Mouse (Mus musculus) cerebral cortex, adult 2 months (tissue): ENCODE results near the gene Atf6b.

Experiments
- whole genome bisulfite sequencing: fragments of 180-500 bp; shearing (Covaris S2); methylation state at CpG from one replicate; pipeline ENCODE4 v1.1.7; 2018; 5-methylcytosine and 5-hydroxymethylcytosine counted together

Atf6b gene

DNA sequence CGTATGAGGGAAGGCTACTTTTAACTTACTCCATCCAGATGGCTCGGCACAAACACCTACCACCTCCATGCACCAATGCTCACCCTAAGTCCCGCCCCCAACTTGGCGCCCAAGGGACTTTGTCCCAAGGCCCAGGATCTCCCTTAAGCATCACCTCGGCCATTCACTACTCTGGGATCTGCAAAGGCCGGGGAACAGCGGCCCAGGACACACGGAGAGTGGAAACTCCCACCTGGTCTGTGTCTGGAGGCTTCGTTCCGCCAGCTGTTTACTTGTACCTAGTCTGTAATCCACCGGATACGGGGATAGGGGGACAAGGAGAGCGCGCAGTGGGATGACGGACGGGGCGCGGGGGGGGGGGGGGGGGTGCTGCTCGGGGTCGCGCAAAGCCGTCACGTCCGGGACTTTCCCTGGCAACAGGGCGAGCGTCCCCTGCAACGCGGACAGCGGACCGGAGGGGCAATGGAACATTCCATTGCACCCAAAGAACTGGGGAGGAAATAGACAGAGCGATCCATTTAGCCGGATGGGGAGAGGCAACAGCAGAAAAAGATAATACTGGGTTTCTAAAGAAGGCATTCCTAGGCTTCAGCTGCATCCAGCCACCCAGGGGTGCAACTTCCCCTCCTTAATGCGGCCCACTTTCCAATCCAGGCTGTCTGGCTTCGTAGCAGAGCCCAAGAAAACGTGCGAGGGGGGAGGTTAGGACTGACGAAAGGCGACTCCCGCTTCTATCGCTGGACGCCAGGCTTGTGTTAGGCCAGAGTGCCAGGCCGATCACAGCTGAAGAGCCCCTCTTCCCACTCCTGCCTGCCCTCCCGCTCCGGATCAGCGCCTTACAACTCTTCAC lies 19.6 kb upstream of the Atf6b start:
- under 1% methylated on average over 45 of the region's 45 CpGs for WGBS

DNA sequence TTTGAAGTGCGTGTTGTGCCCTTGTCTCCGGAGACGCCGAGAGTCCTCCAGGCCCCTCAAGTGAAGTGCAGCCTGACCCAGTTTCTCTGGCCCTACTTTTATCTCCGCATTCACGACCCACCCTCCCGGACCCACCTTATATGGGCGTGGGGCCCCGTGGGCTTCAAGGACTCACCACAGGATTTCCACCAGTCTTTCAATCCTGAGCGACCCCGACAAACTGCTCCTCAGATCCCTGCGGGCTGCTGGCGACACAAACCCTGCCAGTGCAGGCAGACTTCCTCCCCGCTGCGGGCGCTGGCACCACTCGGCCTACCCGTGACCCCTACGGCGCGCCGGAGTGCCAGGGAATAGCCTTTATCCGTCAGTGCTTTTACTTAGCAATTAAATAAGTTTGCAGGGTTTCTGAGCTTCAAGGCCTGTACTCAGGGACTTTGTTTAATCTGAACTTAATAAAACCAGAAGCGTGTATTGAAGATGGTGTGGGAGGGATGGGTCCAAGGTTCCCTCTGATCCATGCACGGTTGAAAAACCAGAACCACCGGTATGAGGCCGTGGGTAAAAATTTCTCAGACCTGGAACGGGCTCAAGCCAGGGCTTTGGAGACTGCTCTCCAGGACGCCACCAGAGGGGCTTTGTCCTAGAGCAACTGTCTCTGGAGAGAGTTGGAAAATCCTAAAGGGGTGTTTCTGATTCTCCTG lies 18.9 kb upstream of the Atf6b start, which contains the start of gene Ppt2:
Ppt2 (minus strand) TSS at position 568 of the 701 bp plus-strand sequence.
- WGBS = 1% methylated on average over 29 of the region's 29 CpGs

DNA sequence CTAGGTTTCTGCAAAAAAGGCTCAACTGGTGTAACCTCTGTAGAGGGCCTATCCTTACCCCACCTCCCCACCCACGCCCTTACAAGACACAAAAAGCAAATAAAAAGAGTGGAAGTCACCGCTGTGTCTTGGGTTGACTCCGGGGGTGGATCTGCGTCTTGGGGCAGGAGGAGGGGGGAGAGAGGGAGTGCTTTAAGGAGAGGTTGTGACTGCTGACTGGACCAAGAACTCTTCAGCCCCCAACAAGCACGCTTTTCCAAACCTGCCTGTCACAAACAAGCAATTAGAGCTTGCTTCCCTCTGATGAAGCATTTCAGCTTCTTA lies 18.3 kb upstream of the Atf6b start:
- 30% methylated on average over 5 of the region's 5 CpGs for WGBS

DNA sequence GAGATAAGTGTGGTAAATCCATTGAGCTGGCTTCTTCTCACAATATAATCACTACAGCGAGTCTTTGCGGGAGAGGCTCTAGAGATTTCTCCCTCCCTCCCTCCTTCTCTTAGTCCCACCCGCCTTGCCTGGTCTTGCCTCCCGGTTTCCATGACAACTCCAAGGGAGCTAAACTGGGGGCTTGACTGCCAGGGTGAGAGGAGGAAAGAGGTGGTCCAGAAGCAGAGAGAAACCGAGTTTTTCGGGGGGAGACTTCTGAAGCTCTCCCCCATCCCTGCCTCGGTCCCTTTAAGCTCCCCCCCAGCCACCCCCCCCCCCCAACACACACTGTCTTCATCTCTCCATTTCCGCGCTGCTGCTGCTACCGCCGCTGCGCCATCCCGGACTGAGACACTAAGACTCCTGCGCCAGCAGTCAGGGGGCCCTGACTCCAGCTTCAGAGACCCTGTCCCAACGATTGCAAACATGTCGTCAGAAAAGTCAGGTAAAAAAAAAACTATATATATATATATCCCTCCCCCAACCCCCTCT lies 17.7 kb upstream of the Atf6b start, which contains the start of gene Prrt1:
Prrt1 (plus strand) TSS at position 313 of the 531 bp plus-strand sequence.
- WGBS = 14% methylated on average over 16 of the region's 16 CpGs

DNA sequence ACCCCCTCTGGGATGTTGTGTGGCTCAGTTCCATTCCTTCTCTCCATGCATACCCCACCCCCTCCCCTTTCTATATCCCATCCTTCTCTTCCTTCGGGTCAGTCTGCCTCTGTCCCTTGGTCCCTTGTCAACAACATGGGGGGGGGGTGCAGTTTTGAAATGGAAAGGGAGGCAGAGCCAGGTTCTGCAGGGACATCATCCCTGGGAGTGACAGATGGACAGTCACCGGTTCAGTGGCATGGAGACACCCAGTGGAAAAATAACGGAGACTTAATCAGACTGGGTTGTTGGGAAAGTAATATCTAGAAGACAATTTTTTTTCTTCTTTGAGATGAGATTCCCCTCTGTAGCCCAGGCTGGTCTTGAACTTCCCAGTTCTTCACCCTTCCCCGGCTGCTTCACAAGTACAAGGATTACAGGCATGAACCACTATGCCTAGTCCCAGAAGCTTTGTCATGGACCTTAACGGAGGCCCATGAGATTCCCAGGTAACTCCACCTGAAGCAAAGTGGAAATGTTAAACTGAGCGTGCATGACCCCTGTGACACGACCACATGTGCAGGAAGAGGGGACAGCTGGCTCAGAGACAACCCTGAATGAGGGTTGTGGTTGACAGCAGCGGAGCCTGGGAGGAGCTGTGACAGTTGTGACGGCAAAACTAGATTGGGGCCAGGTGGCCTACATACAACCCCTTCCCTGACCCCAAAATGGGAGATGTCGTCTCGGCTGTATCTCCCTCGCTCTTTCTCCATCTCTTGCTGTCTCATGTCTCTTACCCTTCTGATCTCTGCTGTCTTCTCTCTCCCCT lies 16.9 kb upstream of the Atf6b start:
- WGBS = 24% methylated on average over 12 of the region's 12 CpGs

DNA sequence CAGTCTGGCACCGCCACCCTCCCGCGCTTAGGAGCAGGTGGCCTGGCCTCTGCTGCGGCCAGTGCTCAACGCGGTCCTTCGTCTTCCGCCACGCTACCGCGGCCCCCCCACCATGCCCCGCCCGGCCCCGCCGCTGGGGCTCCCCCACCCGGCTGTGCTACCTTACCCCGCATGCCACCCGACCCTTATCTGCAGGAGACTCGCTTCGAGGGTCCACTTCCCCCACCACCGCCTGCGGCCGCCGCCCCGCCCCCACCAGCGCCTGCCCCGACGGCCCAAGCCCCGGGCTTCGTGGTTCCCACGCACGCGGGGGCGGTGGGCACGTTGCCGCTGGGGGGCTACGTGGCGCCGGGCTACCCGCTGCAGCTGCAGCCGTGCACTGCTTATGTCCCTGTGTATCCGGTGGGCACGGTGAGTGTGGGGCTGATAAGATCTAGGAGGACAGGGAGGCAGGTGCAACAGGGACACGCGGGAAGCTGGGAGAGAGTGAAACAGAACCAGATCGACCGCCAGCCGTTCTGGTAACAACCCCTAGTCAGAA lies 16.1 kb upstream of the Atf6b start:
- 4% methylated on average over 48 of the region's 48 CpGs for WGBS

DNA sequence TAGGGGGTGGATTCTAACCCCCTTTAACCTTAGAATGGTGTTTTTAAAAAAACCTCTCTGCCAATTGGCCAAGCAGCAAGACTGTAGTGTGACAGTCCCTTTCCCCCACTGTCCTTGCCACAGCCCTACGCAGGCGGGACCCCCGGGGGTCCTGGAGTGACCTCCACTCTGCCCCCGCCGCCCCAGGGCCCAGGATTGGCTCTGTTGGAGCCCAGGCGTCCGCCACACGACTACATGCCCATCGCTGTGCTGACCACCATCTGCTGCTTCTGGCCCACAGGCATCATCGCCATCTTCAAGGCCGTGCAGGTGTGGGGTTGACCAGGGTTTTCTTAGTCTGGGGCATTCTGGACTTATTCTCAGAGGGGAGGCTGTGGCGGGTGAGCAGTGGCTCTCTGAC lies 15.3 kb upstream of the Atf6b start:
- 24% methylated on average over 12 of the region's 12 CpGs for WGBS

DNA sequence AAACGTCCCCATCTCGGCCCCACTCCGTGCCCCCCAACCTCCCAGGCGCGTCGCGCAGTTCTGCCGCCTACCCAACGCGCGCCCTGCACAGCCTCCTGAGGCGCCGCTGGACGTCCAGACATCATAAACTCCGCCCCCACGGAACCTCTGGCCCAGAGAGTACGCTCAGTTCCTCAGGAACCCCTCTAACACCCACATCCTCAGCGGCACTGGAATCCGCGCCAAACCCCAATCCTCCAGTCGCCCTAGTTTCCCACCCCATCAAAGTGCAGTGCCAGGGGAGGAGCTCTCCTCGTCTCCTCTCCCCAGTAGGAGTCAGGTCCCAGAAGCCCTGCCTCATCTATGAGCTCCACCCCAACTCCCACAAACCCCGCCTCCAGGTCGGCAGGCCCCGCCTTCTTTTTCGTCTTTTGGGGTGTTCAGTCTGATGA lies 14.7 kb upstream of the Atf6b start:
- WGBS = 4% methylated on average over 26 of the region's 26 CpGs

DNA sequence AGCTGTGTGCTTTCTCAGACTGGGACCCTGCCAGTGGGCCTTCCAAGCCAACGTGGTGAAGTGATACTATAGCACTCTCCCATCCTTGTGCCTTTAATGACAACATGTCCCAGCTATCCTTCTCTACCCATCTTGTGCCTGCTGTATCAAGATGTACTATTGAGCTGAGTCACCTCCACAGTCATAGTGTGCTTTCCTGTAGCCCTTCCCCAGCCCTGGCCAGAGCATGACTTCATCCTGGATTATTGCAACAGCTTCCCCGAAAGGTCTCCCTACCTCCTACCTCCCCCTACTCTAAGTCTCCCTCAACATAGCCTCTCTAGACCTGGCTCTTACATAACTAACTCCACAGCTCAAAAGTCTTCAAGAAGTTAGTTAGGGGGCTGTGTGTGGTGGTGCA lies 11.3 kb upstream of the Atf6b start:
- WGBS = 55% methylated on average over 2 of the region's 2 CpGs

DNA sequence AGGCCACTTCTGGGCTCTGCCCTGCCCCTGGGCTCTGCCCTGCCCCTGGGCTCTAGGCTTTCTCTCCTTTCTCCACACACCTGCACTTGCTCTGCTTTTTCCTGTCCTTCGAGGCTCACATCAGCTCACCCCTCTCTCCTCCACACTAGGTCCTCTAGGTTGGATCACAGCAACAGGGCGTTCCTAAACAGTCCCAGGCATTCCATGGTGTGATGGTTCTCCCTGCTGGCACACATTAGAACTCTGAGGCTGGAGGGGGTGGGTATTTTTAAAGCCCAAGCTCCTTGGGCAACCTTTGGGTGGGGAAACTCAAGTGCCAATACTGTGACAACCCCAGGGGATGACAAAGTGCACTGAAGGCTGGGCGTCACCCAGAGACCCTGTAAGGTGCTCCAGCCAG lies 9.5 kb upstream of the Atf6b start:
- WGBS = 60% methylated on average over 3 of the region's 3 CpGs

DNA sequence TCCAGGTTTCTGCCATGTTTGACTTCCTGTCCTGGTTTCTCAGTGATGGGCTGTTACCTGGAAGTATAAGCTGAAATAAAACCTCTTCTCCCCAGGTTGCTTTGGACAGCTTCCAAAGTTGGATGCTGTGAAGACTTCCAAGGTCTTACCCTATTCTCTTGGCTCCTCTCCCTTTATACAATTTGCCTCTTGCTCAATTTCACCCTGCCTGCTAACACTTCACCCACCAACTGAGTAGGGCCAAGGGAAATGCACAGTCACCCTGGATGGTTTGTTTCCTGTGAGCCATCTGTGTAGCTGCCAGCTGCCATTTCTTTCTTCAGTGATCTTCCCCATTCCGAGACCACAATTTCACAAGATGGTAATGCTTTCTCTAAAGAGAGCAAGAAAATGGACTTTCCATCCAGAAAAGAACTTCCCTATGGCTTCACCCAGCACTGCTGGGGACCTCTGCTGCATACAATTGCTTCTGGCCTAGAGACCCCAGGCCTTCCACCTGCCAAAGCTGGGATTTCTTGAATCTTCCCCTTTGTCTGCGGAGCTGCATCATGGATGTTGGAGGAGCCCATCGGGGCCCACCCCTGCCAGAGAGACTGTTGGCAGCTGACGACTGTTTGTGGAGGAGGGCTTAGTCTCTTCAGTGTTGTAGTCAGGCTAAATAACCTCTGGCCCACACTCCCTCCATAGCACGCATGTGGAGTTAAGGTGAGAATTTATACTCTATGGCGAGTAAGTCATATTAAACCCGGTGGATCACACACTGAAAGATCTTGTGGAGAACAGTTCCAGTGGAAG lies 7.3 kb upstream of the Atf6b start:
- 78% methylated on average over 7 of the region's 7 CpGs for WGBS

DNA sequence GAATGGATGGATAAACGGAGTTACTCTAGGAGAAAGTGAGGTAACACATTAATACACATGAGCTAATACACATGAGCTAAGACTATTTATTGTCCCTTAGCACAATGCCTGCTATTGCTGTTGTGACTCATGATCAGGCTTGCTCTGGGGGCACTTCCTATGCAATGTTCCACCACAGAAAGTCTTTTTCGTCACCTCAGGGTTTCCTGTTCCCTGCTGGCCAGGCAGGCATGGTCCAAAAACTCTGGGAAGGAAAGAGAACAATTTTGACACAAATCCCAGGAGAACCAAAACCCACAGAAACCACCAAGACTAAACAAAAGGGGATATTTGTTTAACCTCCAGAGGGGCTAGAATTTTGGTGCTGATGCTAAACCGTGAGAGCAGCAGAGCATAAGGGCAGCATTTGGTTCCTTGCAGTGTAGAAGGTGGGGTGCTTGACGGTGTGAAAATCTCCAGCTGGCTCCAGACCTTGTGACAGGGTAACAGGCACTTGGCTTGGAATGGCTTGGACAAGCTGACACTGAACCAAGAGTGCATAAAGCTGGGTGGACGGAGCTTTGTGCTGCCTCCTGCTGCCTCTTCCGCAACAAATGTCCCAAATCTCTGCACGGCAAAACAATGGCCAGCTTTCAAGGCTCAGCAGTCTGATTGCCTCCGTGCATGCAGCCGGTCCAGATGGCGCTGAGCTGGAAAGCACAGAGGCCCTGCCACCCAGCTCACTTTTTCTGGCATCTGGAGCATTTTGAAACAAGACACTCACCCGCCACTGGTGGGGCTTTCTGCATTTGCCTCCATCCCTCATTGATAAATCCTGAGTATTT lies 6.0 kb upstream of the Atf6b start:
- 15% methylated on average over 11 of the region's 11 CpGs for WGBS

DNA sequence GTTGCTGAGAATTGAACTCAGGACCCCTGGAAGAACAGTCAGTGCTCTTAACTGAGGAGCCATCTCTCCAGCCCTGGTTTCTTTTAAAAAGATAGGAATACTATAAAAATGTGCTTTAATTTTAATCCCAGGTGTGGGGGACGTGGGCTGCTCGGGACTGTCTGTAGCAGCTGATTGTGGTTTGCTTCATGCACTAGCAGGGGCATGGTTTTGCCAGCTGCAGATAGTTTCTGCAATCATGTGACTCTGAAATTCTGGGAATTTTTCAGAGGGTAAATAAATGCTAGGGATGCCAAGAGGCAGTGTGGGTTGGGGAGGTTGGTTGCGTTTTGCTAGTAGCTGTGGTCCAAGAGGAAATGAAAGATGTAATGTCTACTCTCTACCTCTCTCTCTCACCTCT lies 5.0 kb upstream of the Atf6b start:
- 80% methylated on average over 3 of the region's 3 CpGs for WGBS

DNA sequence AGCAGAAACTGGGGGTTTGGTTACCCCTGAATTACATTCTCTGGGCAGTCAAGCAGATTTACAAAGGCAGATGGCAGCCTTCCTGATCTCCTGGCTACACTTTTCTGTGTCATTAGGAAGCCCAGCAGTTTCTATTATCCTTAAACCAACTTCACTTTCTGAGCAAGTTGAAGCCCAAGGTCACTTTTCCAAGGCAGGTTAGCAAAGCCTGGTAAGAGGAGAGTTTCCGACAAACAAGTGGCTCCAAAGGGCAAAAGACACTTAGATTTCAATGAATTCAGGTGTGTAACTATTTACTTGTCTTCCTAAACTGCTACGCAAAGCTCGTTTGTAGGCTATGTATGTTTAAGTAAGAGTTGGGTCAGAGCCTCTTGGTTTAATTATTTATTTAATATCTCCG lies 3.6 kb upstream of the Atf6b start:
- WGBS = 86% methylated on average over 4 of the region's 4 CpGs

DNA sequence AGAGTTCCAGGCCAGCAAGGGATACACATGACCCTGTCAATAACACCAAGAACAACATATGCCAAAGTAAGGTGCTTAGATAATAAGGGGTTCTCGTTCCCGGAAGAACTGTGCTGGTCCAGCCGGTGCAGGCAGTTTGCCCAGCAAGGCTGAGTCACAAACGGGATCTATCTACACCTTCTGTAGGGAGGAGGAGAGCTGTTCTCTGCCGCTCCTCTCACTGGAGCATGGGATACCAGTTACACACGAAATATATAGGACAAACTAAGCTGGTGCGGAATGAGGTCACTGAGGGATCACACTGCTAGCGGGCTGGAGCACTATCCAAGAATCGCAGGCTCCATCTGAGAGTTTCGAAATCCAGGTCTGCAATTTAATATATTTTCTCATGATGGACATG lies 3.0 kb upstream of the Atf6b start:
- 61% methylated on average over 10 of the region's 10 CpGs for WGBS

DNA sequence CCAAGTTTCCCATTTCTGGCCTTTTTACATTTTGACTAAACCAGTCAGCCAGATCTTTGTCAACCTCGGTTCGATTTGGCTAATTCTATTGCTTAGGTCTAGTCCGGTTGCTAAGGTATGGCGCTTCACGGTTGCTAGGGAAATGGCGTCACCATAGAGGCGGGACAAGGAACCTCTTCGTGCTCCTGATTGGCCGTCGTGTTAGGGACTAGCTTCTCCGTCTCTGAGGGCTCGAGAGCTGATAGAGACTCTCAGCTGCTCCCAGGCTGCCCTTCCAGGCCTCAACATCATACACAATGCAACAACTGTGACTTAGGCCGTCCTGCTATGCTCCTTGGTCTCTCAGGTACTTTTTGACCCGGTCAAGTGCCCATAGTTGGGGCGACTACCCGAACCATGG lies 2.3 kb upstream of the Atf6b start, which contains the start of gene Fkbpl:
Fkbpl (plus strand) TSS at position 157 of the 400 bp plus-strand sequence.
- WGBS = under 1% methylated on average over 16 of the region's 16 CpGs

DNA sequence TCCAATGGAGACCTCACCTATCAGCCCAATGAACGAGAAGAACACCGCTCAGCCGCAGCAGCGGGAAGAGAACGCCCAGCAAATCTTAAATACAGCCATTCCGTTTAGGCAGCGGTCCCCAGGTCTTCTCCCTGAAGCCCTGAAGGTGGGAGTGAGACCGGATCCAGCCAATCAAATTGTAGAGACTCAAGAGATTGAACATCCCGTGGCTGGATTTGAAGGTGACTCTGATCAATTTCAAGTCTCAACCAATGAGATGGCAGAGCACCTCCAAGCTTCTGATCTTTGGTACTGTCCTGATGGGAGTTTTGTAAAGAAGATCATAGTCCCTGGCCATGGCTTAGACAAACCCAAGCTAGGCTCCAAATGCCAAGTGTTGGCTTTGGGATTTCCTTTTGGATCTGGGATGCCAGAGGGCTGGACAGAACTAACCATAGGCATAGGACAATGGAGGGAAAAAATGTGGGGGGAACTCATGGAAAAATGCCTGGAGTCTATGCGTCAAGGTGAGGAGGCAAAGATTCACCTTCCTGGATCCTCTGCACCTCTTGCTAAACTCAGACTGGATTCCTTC lies 1.6 kb upstream of the Atf6b start:
- WGBS = 45% methylated on average over 10 of the region's 10 CpGs

DNA sequence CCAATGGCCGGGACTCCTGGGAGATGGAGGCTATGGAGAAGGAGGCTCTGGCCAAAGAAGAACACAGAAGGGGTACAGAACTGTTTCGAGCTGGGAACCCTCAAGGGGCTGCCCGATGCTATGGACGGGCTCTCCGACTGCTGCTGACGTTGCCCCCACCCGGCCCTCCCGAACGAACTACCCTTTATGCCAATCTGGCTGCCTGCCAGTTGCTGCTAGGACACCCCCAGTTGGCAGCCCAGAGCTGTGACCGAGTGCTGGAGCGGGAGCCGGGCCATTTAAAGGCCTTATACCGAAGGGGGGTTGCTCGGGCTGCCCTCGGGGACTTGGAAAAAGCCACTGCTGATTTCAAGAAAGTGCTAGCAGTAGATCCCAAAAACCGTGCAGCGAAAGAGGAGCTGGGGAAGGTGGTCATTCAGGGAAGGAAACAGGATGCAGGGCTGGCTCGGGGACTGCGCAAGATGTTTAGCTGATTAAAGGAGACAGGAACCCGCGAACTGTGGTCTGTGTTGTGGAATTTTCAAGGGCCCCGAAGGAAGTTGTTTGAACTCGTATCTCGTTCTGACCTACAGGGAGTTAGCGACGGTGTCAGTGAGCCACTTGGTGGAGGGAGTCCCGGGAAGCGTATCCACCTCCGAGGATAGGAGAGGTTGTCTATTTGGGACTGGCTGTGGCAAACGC lies 975 bp upstream of the Atf6b start:
- 66% methylated on average over 30 of the region's 30 CpGs for WGBS
